Comparison of ENCODE assay signal across 7 mouse cellular contexts in the genomic region with DNA sequence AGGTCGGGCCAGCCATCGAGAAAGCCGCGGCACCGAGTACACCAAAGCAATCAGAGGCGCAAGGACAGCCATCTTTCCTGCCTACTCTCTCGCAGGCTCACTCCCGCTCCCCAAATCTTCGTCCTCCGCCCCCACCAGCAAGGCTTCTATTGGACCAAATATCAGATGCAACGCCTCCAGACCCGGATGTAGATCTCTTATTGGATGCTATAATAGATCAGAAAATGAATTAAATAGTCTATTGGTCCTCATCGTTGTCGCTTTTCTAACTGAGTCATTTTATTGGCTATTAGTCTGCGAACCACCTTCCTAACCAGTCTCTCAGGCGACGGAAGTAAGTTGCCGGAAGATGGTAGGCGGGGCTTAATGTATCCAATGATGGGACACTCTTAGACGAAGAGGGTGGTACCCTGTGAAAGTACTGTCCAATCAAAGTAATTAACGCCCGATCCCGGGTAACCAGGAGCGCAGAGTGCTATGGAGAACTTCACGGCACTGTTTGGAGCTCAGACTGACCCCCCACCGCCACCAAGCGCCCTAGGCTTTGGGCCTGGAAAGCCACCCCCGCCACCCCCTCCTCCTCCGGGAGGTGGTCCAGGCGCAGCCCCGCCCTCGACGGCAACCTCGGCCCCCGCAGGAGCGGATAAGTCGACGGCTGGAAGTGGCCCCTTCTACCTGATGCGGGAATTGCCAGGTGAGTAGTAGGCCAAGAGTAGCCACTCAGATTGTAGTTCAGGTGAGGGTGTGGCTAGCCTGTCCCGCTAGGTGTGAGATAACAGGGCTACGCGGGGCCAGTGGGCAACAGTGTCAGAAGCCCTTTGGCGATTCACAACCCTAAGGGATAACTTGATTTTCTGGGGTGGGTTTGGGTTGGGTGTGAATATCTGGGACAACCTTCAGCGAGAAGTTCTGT. TPM values are rescaled to one million over a fixed set of nuclear protein-coding genes. Genes with fewer than 3 reads are reported as not detected.
DNase-seq lines count a peak whose midpoint lies in the region; ATAC-seq lines count a peak whose summit lies in the region.

A gene (minus strand): TSS at position 74 of the 913 bp plus-strand sequence.
A gene (plus strand): TSS at position 435 of the 913 bp plus-strand sequence.

- DNase-seq in adrenal gland, postnatal 14 days = peak; percentile 95
- DNase-seq in embryonic facial prominence, embryonic 11.5 days (ENCODE audit: low spot score) = peak; percentile 100
- DNase-seq in kidney, adult 11 months = peak; percentile 99
- peak; percentile 88 for DNase-seq in limb, embryonic 10.5 days (ENCODE audit: low spot score)
- peak; percentile 83 for DNase-seq in spleen, adult 12 weeks (ENCODE audit: low spot score)

- no peaks in the 10 kb centered on the region for H3K4me1 ChIP-seq in embryonic facial prominence, embryonic 11.5 days (ENCODE audit: control insufficient read depth, insufficient read depth, low read length)
- peaks cover 16% of the 10 kb centered on the region for H3K4me1 ChIP-seq in limb, embryonic 10.5 days
- peaks cover 29% of the 10 kb centered on the region for H3K4me1 ChIP-seq in midbrain, embryonic 13.5 days (replicated peaks)

- peaks cover 2% of the 10 kb centered on the region for H3K36me3 ChIP-seq in embryonic facial prominence, embryonic 11.5 days (replicated peaks; ENCODE audit: control insufficient read depth, insufficient read depth, low read depth, low read length)
- peaks cover 57% of the 10 kb centered on the region for H3K36me3 ChIP-seq in limb, embryonic 10.5 days
- peaks cover 40% of the 10 kb centered on the region for H3K36me3 ChIP-seq in midbrain, embryonic 13.5 days

- peak; percentile 100 for ATAC-seq in embryonic facial prominence, embryonic 11.5 days (replicated peaks; ENCODE audit: insufficient number of reproducible peaks, low FRiP score, low TSS enrichment, low read depth)
- peak; percentile 96 for ATAC-seq in granulocyte monocyte progenitor cell, adult 5-6 weeks (replicated peaks; ENCODE audit: poor library complexity, severe bottlenecking)
- peak; percentile 100 for ATAC-seq in midbrain, embryonic 13.5 days

- H3K9ac ChIP-seq in embryonic facial prominence, embryonic 11.5 days (replicated peaks; ENCODE audit: low read length) = peak within 1 kb of the TSS; percentile 79
- peak within 1 kb of the TSS; percentile 79 for H3K9ac ChIP-seq in midbrain, embryonic 13.5 days (replicated peaks)

- WGBS in embryonic facial prominence, embryonic 11.5 days = under 1% methylated on average over 44 of the region's 44 CpGs
- under 1% methylated on average over 44 of the region's 44 CpGs for WGBS in limb, embryonic 10.5 days
- WGBS in midbrain, embryonic 13.5 days = under 1% methylated on average over 44 of the region's 44 CpGs

- H3K27me3 ChIP-seq in embryonic facial prominence, embryonic 11.5 days (ENCODE audit: control insufficient read depth, insufficient read depth, low read length) = no peaks in the 10 kb centered on the region
- H3K27me3 ChIP-seq in limb, embryonic 10.5 days (ENCODE audit: low read depth, poor library complexity, severe bottlenecking) = no peaks in the 10 kb centered on the region
- no peaks in the 10 kb centered on the region for H3K27me3 ChIP-seq in midbrain, embryonic 13.5 days

- peak within 1 kb of the TSS; percentile 68 for H3K4me2 ChIP-seq in embryonic facial prominence, embryonic 11.5 days (ENCODE audit: low read depth, low read length)
- H3K4me2 ChIP-seq in midbrain, embryonic 13.5 days (replicated peaks) = peak within 1 kb of the TSS; percentile 72

- peak within 1 kb of the TSS; percentile 82 for H3K4me3 ChIP-seq in embryonic facial prominence, embryonic 11.5 days (ENCODE audit: low read depth, low read length)
- H3K4me3 ChIP-seq in limb, embryonic 10.5 days = peak within 1 kb of the TSS; percentile 89
- peak within 1 kb of the TSS; percentile 96 for H3K4me3 ChIP-seq in midbrain, embryonic 13.5 days (replicated peaks)

- H3K27ac ChIP-seq in embryonic facial prominence, embryonic 11.5 days (replicated peaks; ENCODE audit: low read depth, low read length) = 0 out of 2 replicates have a peak within 1 kb of the TSS, but pooled peaks have one; percentile 30
- peak within 1 kb of the TSS; percentile 85 for H3K27ac ChIP-seq in limb, embryonic 10.5 days
- H3K27ac ChIP-seq in midbrain, embryonic 13.5 days = peak within 1 kb of the TSS; percentile 75

- H3K9me3 ChIP-seq in embryonic facial prominence, embryonic 11.5 days (replicated peaks; ENCODE audit: control insufficient read depth, low read length) = no peaks in the 10 kb centered on the region
- no peaks in the 10 kb centered on the region for H3K9me3 ChIP-seq in limb, embryonic 10.5 days (replicated peaks)
- H3K9me3 ChIP-seq in midbrain, embryonic 13.5 days = no peaks in the 10 kb centered on the region

RNA-seq across cellular contexts. Expression of the first gene that starts in this region (rescaled TPM):
- total RNA-seq in adrenal gland, postnatal 14 days (2021) = not detected in 2 replicates
- polyA plus RNA-seq in embryonic facial prominence, embryonic 11.5 days (2014; fragmentation: Nextera tagmentation; extraction: Ambion mirVana) = not detected in 2 replicates
- not detected in 2 replicates for total RNA-seq in granulocyte monocyte progenitor cell, adult 5-6 weeks (2014; fragmentation: Nextera tagmentation)
- not detected in 2 replicates for total RNA-seq in granulocyte monocyte progenitor cell, adult 5-6 weeks (2017)
- not detected in 2 replicates for polyA plus RNA-seq in limb, embryonic 10.5 days (2016; fragmentation: Nextera tagmentation; extraction: Ambion mirVana)
- polyA plus RNA-seq in midbrain, embryonic 13.5 days (2015; fragmentation: Nextera tagmentation; extraction: Ambion mirVana) = not detected in 2 replicates

RNA-seq across cellular contexts. Expression of the second gene that starts in this region (rescaled TPM):
- 20.9 and 21.4 TPM in 2 replicates for total RNA-seq in adrenal gland, postnatal 14 days (2021)
- 62.1 and 68.2 TPM in 2 replicates for polyA plus RNA-seq in embryonic facial prominence, embryonic 11.5 days (2014; fragmentation: Nextera tagmentation; extraction: Ambion mirVana)
- 16.7 and 24.4 TPM in 2 replicates for total RNA-seq in granulocyte monocyte progenitor cell, adult 5-6 weeks (2014; fragmentation: Nextera tagmentation)
- 25.5 and 28.5 TPM in 2 replicates for total RNA-seq in granulocyte monocyte progenitor cell, adult 5-6 weeks (2017)
- polyA plus RNA-seq in limb, embryonic 10.5 days (2016; fragmentation: Nextera tagmentation; extraction: Ambion mirVana) = 41.1 and 43.4 TPM in 2 replicates
- 49.3 and 53.3 TPM in 2 replicates for polyA plus RNA-seq in midbrain, embryonic 13.5 days (2015; fragmentation: Nextera tagmentation; extraction: Ambion mirVana)

Comparison
In these comparisons a context has a peak if more than half of its experiments do, and no peak if none do; other contexts are left out.
1. Peak in every context shown above with its lines: DNase-seq, ATAC-seq, H3K4me3 ChIP-seq and H3K27ac ChIP-seq.
2. H3K27ac ChIP-seq: peak in every context shown above with its lines; median percentile 85 in limb, embryonic 10.5 days; 75 in midbrain, embryonic 13.5 days; 30 in embryonic facial prominence, embryonic 11.5 days.